Mouse (Mus musculus) brain, embryonic 14.5 days (tissue): Measurements from ENCODE around the gene Rsad1. TPM values are rescaled to one million over a fixed set of nuclear protein-coding genes. Genes with fewer than 3 reads are reported as not detected.
A peak's percentile ranks its signal among the peaks of the same experiment; 100 is the strongest.

Experiments
- DNase-seq: peaks from one replicate; pipeline ENCODE4 v3.0.0-alpha.2; 2011; ENCODE audit warnings: low read depth
- CTCF ChIP-seq: fragments of 200-500 bp; IDR thresholded peaks from 2 replicates; pipeline ENCODE4 v1.5.1; 2012; ENCODE audit warnings: inconsistent platforms, mild to moderate bottlenecking, moderate library complexity, borderline replicate concordance; ENCODE audit not compliant: insufficient read depth, insufficient read length; ENCODE audit errors: extremely low read depth
- POLR2A ChIP-seq: fragments of 200-500 bp; IDR thresholded peaks from 2 replicates; pipeline ENCODE4 v1.6.1; 2012; ENCODE audit warnings: mild to moderate bottlenecking, inconsistent platforms, borderline replicate concordance; ENCODE audit not compliant: poor library complexity, insufficient read depth, insufficient read length, severe bottlenecking; ENCODE audit errors: extremely low read depth
- polyA plus RNA-seq: library from polyadenylated mRNA; depleted of rRNA; stranded (reverse); fragments of >200 nt; gene quantifications from 2 replicates; pipeline ENCODE4 v1.2.3, GENCODE M21; 2012

Rsad1 gene
- polyA plus RNA-seq, 1 experiment = 8.7 TPM

GRCm38 (mm10) chr11:94544422-94544821 is 4.6 kb downstream of the Rsad1 start:
- peak; percentile 44 for DNase-seq
- TF ChIP-seq CTCF = no peak
- no peak for TF ChIP-seq POLR2A

GRCm38 (mm10) chr11:94543932-94544331 is 5.1 kb downstream of the Rsad1 start:
- no peak for TF ChIP-seq POLR2A
- peak; percentile 78 for TF ChIP-seq CTCF
- DNase-seq = peak; percentile 83

- no peak for DNase-seq
- no peak for TF ChIP-seq CTCF
- no peak for TF ChIP-seq POLR2A
These were observed 5.7 kb downstream of the Rsad1 start for GRCm38 (mm10) chr11:94543344-94543743.

- no peak for TF ChIP-seq CTCF
- TF ChIP-seq POLR2A = no peak
- DNase-seq = no peak
These were observed 6.7 kb downstream of the Rsad1 start for GRCm38 (mm10) chr11:94542400-94542799.

GRCm38 (mm10) chr11:94539761-94540160 is 9.3 kb downstream of the Rsad1 start:
- DNase-seq = no peak
- TF ChIP-seq POLR2A (no peak), CTCF (no peak)

GRCm38 (mm10) chr11:94538733-94539292 is 10.2 kb downstream of the Rsad1 start:
- DNase-seq = no peak
- TF ChIP-seq CTCF = no peak
- TF ChIP-seq POLR2A = no peak

- DNase-seq = no peak
- TF ChIP-seq POLR2A (no peak), CTCF (no peak)
These were observed 15.9 kb downstream of the Rsad1 start for GRCm38 (mm10) chr11:94533171-94533570.

- TF ChIP-seq CTCF (no peak), POLR2A (no peak)
- DNase-seq = peak; percentile 58
These were observed 20.2 kb downstream of the Rsad1 start for GRCm38 (mm10) chr11:94528879-94529278.

GRCm38 (mm10) chr11:94526171-94526879 is 22.7 kb downstream of the Rsad1 start:
- TF ChIP-seq CTCF = no peak
- no peak for TF ChIP-seq POLR2A
- DNase-seq = no peak

GRCm38 (mm10) chr11:94521219-94521843 is 27.7 kb downstream of the Rsad1 start, which contains the start of gene Mycbpap:
Gene Mycbpap (minus strand): TSS chr11:94521742.
- peak; percentile 77 for DNase-seq
- TF ChIP-seq CTCF (no peak), POLR2A (no peak)

GRCm38 (mm10) chr11:94513452-94513851 is 35.6 kb downstream of the Rsad1 start:
- DNase-seq = no peak
- TF ChIP-seq CTCF (no peak), POLR2A (no peak)
